Mouse (Mus musculus): ENCODE results near the gene 1810010D01Rik.

Gene 1810010D01Rik

DNA sequence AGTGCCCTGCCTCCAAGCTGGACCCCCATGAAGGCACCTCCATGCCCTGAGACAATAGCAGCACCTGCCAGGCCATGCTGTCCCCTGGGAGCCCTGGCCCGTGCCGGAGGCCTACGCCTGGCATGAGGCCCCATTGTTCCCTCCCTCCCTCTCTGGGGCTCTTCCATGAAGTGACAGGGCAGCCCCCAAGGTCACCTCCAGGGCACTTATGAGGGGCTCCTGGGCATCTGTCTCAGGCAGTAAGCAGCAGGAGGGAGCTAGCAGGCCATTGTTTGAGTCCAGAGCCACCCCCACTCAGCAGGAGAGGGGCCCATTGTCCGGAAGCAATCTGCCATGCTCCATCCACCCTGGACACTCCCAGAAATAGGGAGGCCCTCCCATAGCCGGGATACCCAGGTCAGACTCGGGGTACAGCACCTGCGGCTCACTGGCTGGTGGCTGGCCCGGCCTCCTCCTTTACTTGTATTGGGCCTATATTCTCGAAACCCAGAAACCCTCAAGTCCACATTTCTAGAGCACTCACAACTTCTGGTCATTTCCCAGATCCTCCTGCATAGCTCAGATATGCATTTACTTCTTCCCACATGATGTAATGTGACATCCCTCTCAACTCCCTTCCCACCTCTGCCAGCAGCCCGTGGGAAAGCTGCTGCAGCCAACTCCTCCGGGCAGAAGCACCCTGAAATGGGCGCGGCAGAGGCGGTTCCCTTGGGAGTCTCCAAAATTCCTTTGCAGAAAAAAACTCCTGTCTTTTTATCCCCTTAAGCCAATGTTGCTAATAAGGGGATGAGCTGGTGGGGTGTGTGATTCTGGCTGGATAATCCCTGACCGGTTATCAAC is 30.9 kb downstream of the 1810010D01Rik start:
- no peak for DNase-seq (ENCODE audit: extremely low read depth, low read depth)

DNA sequence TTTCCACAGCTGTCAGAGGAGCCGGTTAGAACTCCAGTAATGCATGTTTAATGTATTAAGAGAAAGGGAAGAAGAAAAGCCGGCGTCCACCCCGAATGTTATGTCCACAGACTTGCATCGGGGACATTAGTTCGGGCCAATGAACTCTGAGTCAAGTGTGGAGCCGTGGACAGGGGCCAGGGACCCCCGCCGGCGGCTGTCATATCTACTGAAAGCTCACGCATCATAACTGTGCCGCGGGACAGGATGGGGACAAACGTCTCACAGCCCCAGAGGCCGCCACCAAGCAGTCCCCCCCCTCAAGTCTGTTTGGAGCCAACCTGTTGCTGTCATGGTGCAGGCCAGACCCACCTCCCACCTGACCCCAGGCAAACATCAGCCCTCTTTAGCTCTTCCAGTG is 34.4 kb downstream of the 1810010D01Rik start:
- no peak for DNase-seq (ENCODE audit: extremely low read depth, low read depth)

DNA sequence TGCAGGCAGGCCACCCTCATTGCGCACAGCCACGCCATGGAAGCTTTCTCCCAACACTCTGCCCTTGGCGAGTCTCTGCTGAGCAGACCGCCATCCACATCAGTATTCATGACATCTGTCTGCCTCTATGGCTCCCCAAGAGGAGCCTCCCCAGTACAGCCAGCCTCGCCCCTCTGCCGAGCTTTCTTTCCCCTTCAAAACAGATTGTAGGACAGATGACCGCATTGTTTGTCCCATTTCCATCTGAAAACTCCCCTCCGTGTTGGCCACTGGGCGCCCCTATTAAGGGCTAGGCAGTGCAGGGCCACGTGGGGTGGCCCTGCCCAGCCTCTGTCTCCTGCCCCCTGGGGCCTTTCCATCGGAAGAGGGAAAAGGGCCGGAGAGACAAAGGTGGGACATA is 34.8 kb downstream of the 1810010D01Rik start:
- no peak for DNase-seq (ENCODE audit: extremely low read depth, low read depth)

DNA sequence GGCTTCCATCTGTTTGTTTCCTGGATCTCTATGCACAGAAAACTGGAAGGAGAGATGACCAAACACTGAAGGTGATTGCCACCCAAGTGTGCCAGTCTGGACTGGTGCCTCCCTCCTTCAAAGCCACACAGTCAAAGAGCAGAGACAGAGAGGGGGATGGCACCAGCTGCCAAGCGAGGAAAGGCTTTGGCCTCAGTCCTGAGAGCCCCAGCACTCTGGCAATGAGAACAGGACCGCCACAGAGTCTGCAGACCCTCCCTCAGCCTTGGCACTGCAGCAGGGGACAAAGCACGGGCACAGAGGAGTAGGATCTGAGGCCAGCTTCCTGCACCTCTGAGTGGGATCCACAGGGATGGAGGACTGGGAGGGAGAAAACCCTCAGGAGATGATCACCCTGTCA is 38.2 kb downstream of the 1810010D01Rik start:
- no peak for DNase-seq (ENCODE audit: extremely low read depth, low read depth)

DNA sequence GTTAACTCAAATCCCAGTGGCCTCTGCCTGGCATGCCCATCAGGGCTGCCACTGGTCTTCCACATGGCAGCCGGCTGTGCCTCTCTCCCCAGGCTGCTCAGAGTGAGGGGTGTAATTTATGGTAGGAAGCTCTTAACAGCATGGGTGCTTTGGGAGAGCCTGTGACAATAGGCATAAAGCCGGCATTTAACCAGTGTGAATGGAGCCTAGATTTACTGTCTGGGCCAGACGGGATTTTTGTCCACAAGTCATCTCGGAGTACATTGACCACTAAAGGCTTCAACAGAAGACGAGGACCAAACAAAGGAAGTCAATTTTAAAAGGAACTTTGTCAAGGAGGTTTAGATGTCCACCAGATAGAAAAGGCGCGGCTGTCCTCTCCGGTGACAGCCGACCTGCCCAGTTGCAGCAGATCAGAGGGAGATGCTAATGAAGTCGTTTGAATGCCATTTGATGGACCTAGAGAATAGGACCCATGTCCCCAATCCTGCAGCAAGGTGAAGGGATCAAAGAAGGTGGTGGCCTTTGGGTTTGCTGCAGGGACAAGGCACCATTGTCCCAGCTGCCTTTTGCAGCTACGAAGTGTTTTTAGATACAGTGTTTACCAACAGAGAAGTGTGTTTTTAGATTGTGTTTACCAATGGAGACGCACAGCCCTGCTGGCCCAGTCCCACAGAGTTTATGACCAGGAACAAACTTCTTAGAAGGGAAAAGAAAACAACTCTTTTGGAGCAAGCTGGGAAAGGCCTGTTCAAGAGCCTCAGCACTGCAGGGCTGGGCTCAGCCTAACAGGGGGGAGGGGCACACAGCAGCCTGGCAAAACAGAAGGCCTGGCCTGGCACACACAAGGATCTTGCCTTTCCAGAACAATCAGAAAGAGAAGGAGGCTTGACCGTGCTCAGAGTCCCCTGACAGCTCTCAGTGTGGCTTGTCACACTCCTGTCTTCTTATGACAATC is 48.4 kb downstream of the 1810010D01Rik start:
- no peak for DNase-seq (ENCODE audit: extremely low read depth, low read depth)
